Mouse (Mus musculus) midbrain, embryonic 14.5 days (tissue): ENCODE results near the gene Sema4b. TPM values are rescaled to one million over a fixed set of nuclear protein-coding genes. Genes with fewer than 3 reads are reported as not detected.

Experiments
- ATAC-seq: fragments of 200-750 bp; cut with Nextera tagmentation; 2 replicates; pipeline ENCODE4 v1.8.0; 2017; ENCODE audit warnings: moderate number of reproducible peaks, moderate library complexity; ENCODE audit not compliant: low FRiP score, low TSS enrichment
- DNase-seq: peaks from one replicate; pipeline ENCODE4 v3.0.0-alpha.2; 2015
- H3K27ac ChIP-seq: fragments of 300-500 bp; sonication (generic); replicated peaks from 2 replicates; pipeline ENCODE4 v1.5.1; 2014; ENCODE audit warnings: mild to moderate bottlenecking, low read depth, low read length, moderate library complexity
- H3K27me3 ChIP-seq: fragments of 300-500 bp; sonication (generic); 2 replicates; pipeline ENCODE4 v1.6.1; 2014; ENCODE audit warnings: low read length, control low read depth, mixed read lengths; ENCODE audit not compliant: control insufficient read depth, insufficient read depth
- H3K36me3 ChIP-seq: fragments of 300-500 bp; sonication (generic); 2 replicates; pipeline ENCODE4 v1.6.1; 2014; ENCODE audit warnings: low read length, control low read depth; ENCODE audit not compliant: control insufficient read depth, insufficient read depth
- H3K4me1 ChIP-seq: fragments of 300-500 bp; sonication (generic); 2 replicates; pipeline ENCODE4 v1.6.1; 2014; ENCODE audit warnings: mild to moderate bottlenecking, antibody characterized with exemption, low read length, control low read depth; ENCODE audit not compliant: control insufficient read depth, insufficient read depth
- H3K4me2 ChIP-seq: fragments of 300-500 bp; sonication (generic); 2 replicates; pipeline ENCODE4 v1.6.1; 2014; ENCODE audit warnings: mild to moderate bottlenecking, low read length, moderate library complexity
- H3K4me3 ChIP-seq: fragments of 300-500 bp; sonication (generic); replicated peaks from 2 replicates; pipeline ENCODE4 v1.5.1; 2014; ENCODE audit warnings: low read depth, low read length
- H3K9ac ChIP-seq: fragments of 300-500 bp; sonication (generic); replicated peaks from 2 replicates; pipeline ENCODE4 v1.6.1; 2014; ENCODE audit warnings: mild to moderate bottlenecking, low read length, moderate library complexity
- H3K9me3 ChIP-seq: fragments of 300-500 bp; sonication (generic); 2 replicates; pipeline ENCODE4 v1.6.1; 2016; ENCODE audit warnings: low read length, control low read depth, mixed read lengths; ENCODE audit not compliant: control insufficient read depth
- WGBS: fragments of 180-500 bp; shearing (Covaris S2); extraction: QIAGEN DNeasy Blood & Tissue Kit; methylation state at CpG from one replicate; pipeline ENCODE4 v1.1.7; 2014; 5-methylcytosine and 5-hydroxymethylcytosine counted together
- polyA plus RNA-seq: library from polyadenylated mRNA; unstranded; fragments of >200 nt; fragmentation: Nextera tagmentation; extraction: Ambion mirVana; gene quantifications from 2 replicates; pipeline ENCODE4 v1.2.1, GENCODE M21; 2014

Gene Sema4b
- 19.8 and 21.9 TPM in 2 replicates for polyA plus RNA-seq

DNA sequence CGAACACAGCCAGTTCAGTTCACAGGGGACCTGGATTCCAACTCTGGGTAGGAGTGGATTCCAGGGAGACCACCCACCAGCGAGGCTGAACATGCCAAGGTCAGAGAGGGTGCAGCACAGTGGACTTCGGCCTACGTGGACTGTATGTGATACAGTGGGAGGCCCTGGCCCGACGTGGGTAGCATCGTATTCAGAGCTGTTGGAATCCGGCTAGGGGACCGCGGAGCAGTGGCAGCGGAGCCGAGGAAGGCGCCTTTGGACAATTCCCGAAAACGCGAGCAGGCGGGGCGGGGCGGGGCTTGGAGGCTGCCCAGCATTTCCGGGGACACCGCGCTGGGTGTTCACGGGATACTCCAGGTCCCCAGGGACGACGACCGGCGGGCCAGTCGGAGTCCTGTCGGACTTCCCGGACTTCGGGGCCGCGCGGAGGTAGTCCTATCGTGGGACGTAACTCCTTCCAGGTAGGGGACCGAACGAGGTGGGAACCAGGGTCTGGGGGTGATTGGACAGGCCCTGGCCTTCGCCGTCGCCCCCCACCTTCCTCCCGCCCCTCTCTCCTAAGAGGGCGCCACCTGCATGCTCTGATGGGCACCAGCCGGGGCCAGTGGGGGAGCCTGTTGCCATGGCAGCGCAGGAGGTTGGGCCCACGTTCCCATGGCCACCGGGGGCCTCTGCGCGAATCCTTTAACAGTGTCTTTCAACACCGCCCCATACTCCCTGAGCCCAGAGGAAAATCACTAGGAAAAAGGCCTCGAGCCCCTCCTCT, at the start of gene Sema4b:
TSS of gene Sema4b (plus strand) at position 311 of the 766 bp plus-strand sequence.
- peak within 1 kb of the TSS; percentile 72 for H3K4me2 ChIP-seq
- DNase-seq = peak; percentile 94
- peak within 1 kb of the TSS; percentile 49 for H3K4me3 ChIP-seq
- H3K9me3 ChIP-seq = no peaks in the 10 kb centered on the region
- ATAC-seq = peak; percentile 94
- peak within 1 kb of the TSS; percentile 87 for H3K27ac ChIP-seq
- H3K36me3 ChIP-seq = no peaks in the 10 kb centered on the region
- peaks cover 25% of the 10 kb centered on the region for H3K4me1 ChIP-seq
- no peaks in the 10 kb centered on the region for H3K27me3 ChIP-seq
- WGBS = under 1% methylated on average over 51 of the region's 51 CpGs
- peak within 1 kb of the TSS; percentile 64 for H3K9ac ChIP-seq

DNA sequence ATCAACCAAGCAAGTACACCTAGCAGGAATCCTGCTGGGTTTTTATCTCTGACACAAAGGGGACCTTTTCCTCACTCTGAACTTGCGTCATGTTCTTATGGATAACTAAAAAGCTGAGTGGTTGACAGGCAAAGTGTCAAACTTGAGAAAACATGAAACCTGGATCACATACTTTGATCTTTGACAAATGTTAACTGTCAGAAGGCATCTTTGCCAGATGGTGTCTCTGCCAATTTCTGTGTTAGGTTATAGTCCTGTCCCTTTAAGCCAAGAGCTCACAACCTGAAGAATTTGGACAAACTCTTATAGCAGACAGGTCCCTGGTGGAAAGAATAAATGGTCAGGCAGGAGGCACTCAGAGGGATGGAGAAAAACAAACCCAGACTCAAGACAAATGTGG, 48.3 kb upstream of the Sema4b start:
- no peak for DNase-seq
- Histone ChIP-seq H3K27me3 (no peaks in the 10 kb centered on the region), H3K4me2 (no peak overlapping the region), H3K9ac (no peak overlapping the region), H3K4me3 (no peak overlapping the region), H3K27ac (no peak overlapping the region), H3K9me3 (no peaks in the 10 kb centered on the region), H3K36me3 (no peaks in the 10 kb centered on the region), H3K4me1 (0 out of 2 replicates have a peak, but pooled peaks cover 3% of the 10 kb centered on the region)
- WGBS = 68% methylated on average over 1 of the region's 1 CpGs
- ATAC-seq = no peak

DNA sequence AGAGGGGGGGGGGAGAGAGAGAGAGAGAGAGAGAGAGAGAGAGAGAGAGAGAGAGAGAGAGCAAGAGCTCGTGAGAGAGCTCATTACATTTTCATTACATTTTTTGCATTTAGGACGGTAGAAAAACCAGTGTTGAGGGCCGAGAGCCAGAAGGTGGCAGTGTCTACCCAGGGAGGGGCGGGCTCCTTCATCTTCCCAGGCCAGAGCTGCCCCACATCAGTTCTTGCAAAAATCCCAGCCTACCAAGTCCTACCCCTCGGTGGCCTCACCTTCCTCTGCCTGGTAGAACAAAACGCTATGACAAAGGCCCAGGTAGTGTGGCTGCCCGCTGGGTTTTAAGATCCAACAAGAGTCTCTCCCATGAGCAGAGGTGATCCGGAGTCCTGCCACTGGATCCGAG, 45.8 kb upstream of the Sema4b start:
- H3K27me3 ChIP-seq = no peaks in the 10 kb centered on the region
- no peak overlapping the region for H3K9ac ChIP-seq
- no peak overlapping the region for H3K4me3 ChIP-seq
- H3K4me1 ChIP-seq = no peaks in the 10 kb centered on the region
- no peak overlapping the region for H3K27ac ChIP-seq
- ATAC-seq (peak; percentile 62; the same call in 1 of the 2 replicates), DNase-seq (peak; percentile 90)
- H3K36me3 ChIP-seq = no peaks in the 10 kb centered on the region
- WGBS = 17% methylated on average over 9 of the region's 9 CpGs
- H3K4me2 ChIP-seq = no peak overlapping the region
- no peaks in the 10 kb centered on the region for H3K9me3 ChIP-seq

GRCm38 (mm10) chr7:80143331-80144273, 43.0 kb upstream of the Sema4b start:
- WGBS = 32% methylated on average over 22 of the region's 22 CpGs
- ATAC-seq = peak; percentile 69; the same call in 1 of the 2 replicates
- peak; percentile 55 for DNase-seq

GRCm38 (mm10) chr7:80144695-80145094, 41.9 kb upstream of the Sema4b start:
- H3K4me3 ChIP-seq = no peak overlapping the region
- H3K4me2 ChIP-seq = no peak overlapping the region
- H3K27ac ChIP-seq = no peak overlapping the region
- H3K9ac ChIP-seq = no peak overlapping the region
- DNase-seq (no peak), ATAC-seq (no peak)
- H3K9me3 ChIP-seq = no peaks in the 10 kb centered on the region
- H3K4me1 ChIP-seq = 0 out of 2 replicates have a peak, but pooled peaks cover 2% of the 10 kb centered on the region
- no peaks in the 10 kb centered on the region for H3K36me3 ChIP-seq
- no peaks in the 10 kb centered on the region for H3K27me3 ChIP-seq
- 90% methylated on average over 7 of the region's 7 CpGs for WGBS

More at GRCm38 (mm10) chr7:80143331-80144273, 43.0 kb upstream of the Sema4b start:
- H3K4me3 ChIP-seq = no peak overlapping the region
- H3K9me3 ChIP-seq = no peaks in the 10 kb centered on the region
- H3K36me3 ChIP-seq = no peaks in the 10 kb centered on the region
- H3K4me2 ChIP-seq = no peak overlapping the region
- no peaks in the 10 kb centered on the region for H3K27me3 ChIP-seq
- no peaks in the 10 kb centered on the region for H3K4me1 ChIP-seq
- H3K27ac ChIP-seq = 0 out of 2 replicates have a peak overlapping the region, but pooled peaks have one; percentile 16
- H3K9ac ChIP-seq = no peak overlapping the region

DNA sequence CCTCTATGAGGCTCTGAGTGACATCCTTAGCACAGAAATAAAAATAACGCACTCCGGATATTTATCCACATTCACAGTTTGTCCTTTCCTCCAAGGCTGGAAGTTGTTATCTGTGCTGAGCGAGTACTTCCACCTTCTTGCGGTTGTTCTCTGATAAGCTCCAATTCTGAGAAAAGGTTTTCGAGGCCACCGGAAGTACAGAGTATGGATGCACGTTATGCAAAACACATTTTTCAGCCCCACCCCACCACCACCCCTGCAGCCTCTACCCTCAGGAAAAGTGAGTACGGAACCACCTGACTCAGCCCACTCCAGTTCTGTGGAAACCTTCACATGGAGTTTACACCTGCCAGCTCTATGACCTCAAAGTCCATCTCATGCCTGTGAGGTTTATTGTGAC, 40.6 kb upstream of the Sema4b start:
- WGBS = 91% methylated on average over 8 of the region's 8 CpGs
- H3K27ac ChIP-seq = no peak overlapping the region
- ATAC-seq = no peak
- 0 out of 2 replicates have a peak, but pooled peaks cover 2% of the 10 kb centered on the region for H3K4me1 ChIP-seq
- DNase-seq = no peak
- no peak overlapping the region for H3K4me2 ChIP-seq
- no peak overlapping the region for H3K9ac ChIP-seq
- H3K36me3 ChIP-seq = no peaks in the 10 kb centered on the region
- H3K4me3 ChIP-seq = no peak overlapping the region
- H3K27me3 ChIP-seq = no peaks in the 10 kb centered on the region
- no peaks in the 10 kb centered on the region for H3K9me3 ChIP-seq

DNA sequence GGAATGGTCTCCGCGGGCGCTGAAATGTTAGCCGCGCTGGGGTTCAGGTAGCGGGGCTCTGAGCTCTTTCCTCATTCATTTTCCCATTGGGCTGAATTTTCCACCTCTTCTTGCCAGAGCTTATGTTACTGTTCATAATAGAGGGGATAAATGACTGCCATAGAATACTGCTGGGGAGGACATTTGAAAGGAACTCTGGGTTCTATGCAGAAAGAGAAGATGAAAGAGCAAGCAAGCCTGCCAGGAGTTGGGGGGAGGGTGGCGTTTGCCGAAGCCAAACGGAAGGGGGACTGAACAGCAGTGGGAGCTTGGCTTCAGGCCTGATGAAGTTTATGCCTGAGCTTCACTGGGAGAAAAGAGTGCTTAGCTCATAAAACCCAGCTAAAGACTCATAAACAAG, 37.3 kb upstream of the Sema4b start:
- H3K4me3 ChIP-seq = no peak overlapping the region
- no peak for ATAC-seq
- H3K27me3 ChIP-seq = no peaks in the 10 kb centered on the region
- 0 out of 2 replicates have a peak overlapping the region, but pooled peaks have one; percentile 4 for H3K4me2 ChIP-seq
- whole genome bisulfite sequencing = 48% methylated on average over 9 of the region's 9 CpGs
- no peaks in the 10 kb centered on the region for H3K36me3 ChIP-seq
- H3K27ac ChIP-seq = no peak overlapping the region
- peak; percentile 62 for DNase-seq
- 0 out of 2 replicates have a peak, but pooled peaks cover 2% of the 10 kb centered on the region for H3K4me1 ChIP-seq
- H3K9me3 ChIP-seq = no peaks in the 10 kb centered on the region
- H3K9ac ChIP-seq = no peak overlapping the region

- no peak for ATAC-seq
- WGBS = 72% methylated on average over 6 of the region's 6 CpGs
- H3K27me3 ChIP-seq = no peaks in the 10 kb centered on the region
These were observed 34.5 kb upstream of the Sema4b start for GRCm38 (mm10) chr7:80152152-80152551.

More at GRCm38 (mm10) chr7:80152152-80152551, 34.5 kb upstream of the Sema4b start:
- no peaks in the 10 kb centered on the region for H3K36me3 ChIP-seq
- no peak overlapping the region for H3K4me3 ChIP-seq
- no peak overlapping the region for H3K4me2 ChIP-seq
- no peak overlapping the region for H3K27ac ChIP-seq
- H3K9me3 ChIP-seq = no peaks in the 10 kb centered on the region
- 0 out of 2 replicates have a peak, but pooled peaks cover 2% of the 10 kb centered on the region for H3K4me1 ChIP-seq
- DNase-seq = no peak
- no peak overlapping the region for H3K9ac ChIP-seq
